Mouse (Mus musculus): ENCODE data around the gene Kcnip3.

Kcnip3 gene

GRCm38 (mm10) chr2:127470183-127470582 lies 51.7 kb downstream of the Kcnip3 start:
- no peak for DNase-seq (ENCODE audit: low spot score)

GRCm38 (mm10) chr2:127462314-127462713 lies 59.6 kb downstream of the Kcnip3 start:
- peak; percentile 86 for DNase-seq (ENCODE audit: low spot score)

- no peak for DNase-seq (ENCODE audit: low spot score)
These were observed 60.5 kb downstream of the Kcnip3 start for GRCm38 (mm10) chr2:127461351-127461750.

- no peak for DNase-seq (ENCODE audit: low spot score)
These were observed 62.6 kb downstream of the Kcnip3 start for GRCm38 (mm10) chr2:127459341-127459740.

- peak; percentile 92 for DNase-seq (ENCODE audit: low spot score)
These were observed 68.1 kb downstream of the Kcnip3 start for GRCm38 (mm10) chr2:127453764-127454163.

GRCm38 (mm10) chr2:127453141-127453540 lies 68.8 kb downstream of the Kcnip3 start:
- DNase-seq (ENCODE audit: low spot score), result no peak

- no peak for DNase-seq (ENCODE audit: low spot score)
These were observed 70.1 kb downstream of the Kcnip3 start for GRCm38 (mm10) chr2:127451748-127452147.

GRCm38 (mm10) chr2:127449691-127450090 lies 72.2 kb downstream of the Kcnip3 start:
- no peak for DNase-seq (ENCODE audit: low spot score)

- no peak for DNase-seq (ENCODE audit: low spot score)
These were observed 75.0 kb downstream of the Kcnip3 start for GRCm38 (mm10) chr2:127446847-127447246.

GRCm38 (mm10) chr2:127444055-127444789 lies 77.7 kb downstream of the Kcnip3 start, which contains the start of gene Fahd2a:
Fahd2a (minus strand) TSS chr2:127444565.
- peak; percentile 88 for DNase-seq (ENCODE audit: low spot score)

GRCm38 (mm10) chr2:127437697-127438096 lies 84.2 kb downstream of the Kcnip3 start:
- DNase-seq (ENCODE audit: low spot score), result no peak

- no peak for DNase-seq (ENCODE audit: low spot score)
These were observed 86.3 kb downstream of the Kcnip3 start for GRCm38 (mm10) chr2:127435554-127435953.

GRCm38 (mm10) chr2:127435135-127435534 lies 86.8 kb downstream of the Kcnip3 start:
- peak; percentile 55 for DNase-seq (ENCODE audit: low spot score)

GRCm38 (mm10) chr2:127433487-127434295 lies 88.2 kb downstream of the Kcnip3 start:
- no peak for DNase-seq (ENCODE audit: low spot score)

GRCm38 (mm10) chr2:127430238-127430637 lies 91.7 kb downstream of the Kcnip3 start:
- DNase-seq (ENCODE audit: low spot score), result peak; percentile 72

GRCm38 (mm10) chr2:127424977-127425376 lies 96.9 kb downstream of the Kcnip3 start, which contains the start of gene Gpat2:
Gpat2 (plus strand) TSS chr2:127425199.
- no peak for DNase-seq (ENCODE audit: low spot score)

GRCm38 (mm10) chr2:127418266-127418970 lies 103.5 kb downstream of the Kcnip3 start:
- no peak for DNase-seq (ENCODE audit: low spot score)

- DNase-seq (ENCODE audit: low spot score), result no peak
These were observed 105.2 kb downstream of the Kcnip3 start for GRCm38 (mm10) chr2:127416706-127417105.

- DNase-seq (ENCODE audit: low spot score), result no peak
These were observed 106.1 kb downstream of the Kcnip3 start for GRCm38 (mm10) chr2:127415806-127416205.

- DNase-seq (ENCODE audit: low spot score), result no peak
These were observed 110.8 kb downstream of the Kcnip3 start for GRCm38 (mm10) chr2:127411126-127411525.
